Mouse (Mus musculus): ENCODE results near the gene Olfr555.

- TF ChIP-seq CTCF (conservative IDR thresholded peaks at IDR 0.05; ENCODE audit: low read length) (no peak), NANOG (IDR thresholded peaks at IDR 0.05; ENCODE audit: borderline replicate concordance, low read length) (no peak)
Observed at GRCm38 (mm10) chr7:102618118-102618517, 40.5 kb upstream of the Olfr555 start, which contains the start of gene Olfr553.
